Mouse (Mus musculus) forelimb bud, embryonic 11.5 days (tissue): ENCODE measurements around the gene Rpgr.

Experiments used
- DNase-seq: peaks from one replicate; pipeline ENCODE4 v3.0.0-alpha.2; 2012; ENCODE audit warnings: low read depth, low spot score

Gene Rpgr

GRCm38 (mm10) chrX:10073966-10074365 is 142.8 kb downstream of the Rpgr start:
- DNase-seq = no peak

GRCm38 (mm10) chrX:10071529-10071928 is 145.2 kb downstream of the Rpgr start:
- no peak for DNase-seq

- DNase-seq = peak; percentile 13
Observed at GRCm38 (mm10) chrX:10070689-10071088, 146.0 kb downstream of the Rpgr start.

- DNase-seq = no peak
Observed at GRCm38 (mm10) chrX:10069405-10069804, 147.3 kb downstream of the Rpgr start.

- DNase-seq = no peak
Observed at GRCm38 (mm10) chrX:10063781-10064180, 152.9 kb downstream of the Rpgr start.

- DNase-seq = no peak
Observed at GRCm38 (mm10) chrX:10063361-10063760, 153.4 kb downstream of the Rpgr start.

- no peak for DNase-seq
Observed at GRCm38 (mm10) chrX:10062201-10062600, 154.5 kb downstream of the Rpgr start.

GRCm38 (mm10) chrX:10034666-10035065 is 182.1 kb downstream of the Rpgr start:
- no peak for DNase-seq
